Mouse (Mus musculus) heart, postnatal 25 days (tissue): ENCODE measurements around the gene Cd40lg. TPM values are rescaled to one million over a fixed set of nuclear protein-coding genes. Genes with fewer than 3 reads are reported as not detected.

ENCODE experiments used
- DNase-seq: peaks from one replicate; pipeline ENCODE4 v3.0.0; 2022; ENCODE audit warnings: low spot score
- intact Hi-C: fragments of 180-260 bp; cut with DNase I; formaldehyde crosslinking; loops from one replicate; pipeline ENCODE4 v1.15.1; 2025
- total RNA-seq, 2 experiments: library from RNA; stranded (reverse); gene quantifications; 2 replicates each; pipeline ENCODE4 v1.2.3; 2021

Cd40lg gene
- total RNA-seq, 2 experiments from 2014 or later = not detected

DNA sequence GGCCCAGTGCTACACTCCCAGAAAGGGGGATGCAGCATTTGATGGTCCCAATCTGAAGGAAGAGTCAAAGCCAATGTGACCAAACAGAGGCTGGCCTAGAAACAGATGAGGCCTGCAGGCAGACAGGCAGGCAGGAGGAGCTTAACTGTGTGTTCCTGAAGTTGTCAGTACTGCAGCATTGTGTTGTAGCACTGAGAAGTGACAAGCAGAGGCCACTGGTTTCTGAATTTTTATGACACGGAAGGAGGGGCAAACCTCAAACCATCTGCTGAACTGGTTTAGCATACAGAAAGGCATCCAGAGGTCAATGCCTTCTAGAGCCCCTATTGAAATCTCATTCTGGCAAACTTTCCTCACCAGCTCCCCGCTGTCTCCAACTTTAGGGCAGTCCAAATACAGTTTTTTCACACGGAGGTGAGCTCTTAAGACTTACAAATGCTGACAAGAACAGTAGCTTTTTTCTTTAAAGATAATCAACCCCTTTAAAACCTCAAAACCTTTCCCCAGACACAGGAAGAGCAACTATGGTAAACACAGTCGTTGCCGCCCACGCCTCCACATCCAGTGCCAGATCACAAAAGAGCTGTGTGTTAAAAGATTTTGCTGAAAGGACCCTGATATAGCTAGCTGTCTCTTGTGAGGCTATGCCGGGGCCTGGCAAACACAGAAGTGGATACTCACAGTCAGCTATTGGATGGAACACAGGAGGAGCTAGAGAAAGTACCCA is 41.5 kb downstream of the Cd40lg start:
- DNase-seq = no peak
- intact Hi-C loops = no loop called here

DNA sequence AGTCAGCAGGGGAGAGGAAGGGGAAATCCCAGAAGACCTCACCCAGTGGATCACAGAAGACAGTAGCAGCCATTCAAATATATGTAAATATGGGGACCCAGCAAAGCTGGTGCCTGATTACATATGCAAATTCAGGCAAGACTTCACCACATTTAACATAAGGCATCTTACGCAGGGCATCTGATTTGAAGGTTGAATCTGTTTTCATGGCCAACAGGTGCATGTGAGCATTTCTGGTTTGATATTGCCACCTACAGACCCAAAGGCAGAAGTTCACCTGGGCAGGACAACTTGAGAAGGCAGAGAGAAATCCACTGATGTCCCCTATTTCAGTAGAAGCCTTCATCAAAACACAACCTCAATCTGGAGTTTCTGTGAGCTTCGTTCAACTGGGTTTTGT is 48.8 kb downstream of the Cd40lg start:
- DNase-seq = no peak
- intact Hi-C loops = no loop called here

DNA sequence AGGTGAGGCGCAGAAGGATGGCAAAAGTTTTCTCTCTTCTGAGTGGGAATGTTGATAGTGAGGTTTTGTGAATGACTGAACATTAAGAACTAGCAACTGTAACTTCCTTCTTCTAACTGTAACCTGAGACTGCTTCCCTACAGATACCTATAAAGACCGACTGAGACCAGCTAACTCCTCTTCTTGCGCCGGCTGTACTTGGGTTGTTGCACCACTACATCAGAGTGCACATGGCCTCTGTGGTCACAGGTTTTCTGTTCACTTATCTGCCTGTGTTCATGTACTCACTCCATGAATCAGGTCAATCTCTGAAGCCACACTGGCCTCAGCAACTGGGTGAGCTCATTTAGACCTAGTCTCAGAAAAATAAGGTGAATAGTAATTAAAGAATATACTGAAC is 51.6 kb downstream of the Cd40lg start:
- no peak for DNase-seq
- intact Hi-C loops = no loop called here

Other genes starting within 250 kb of the Cd40lg start
- not detected for gene Brs3, start 169.1 kb upstream of the Cd40lg start, total RNA-seq
- gene Htatsf1, start 158.6 kb upstream of the Cd40lg start, total RNA-seq = 10 to 100 TPM; 50.1 to 53.9 TPM
- not detected for gene Vgll1, start 124.0 kb upstream of the Cd40lg start, total RNA-seq
- 10 to 100 TPM; 62.2 to 78.3 TPM for gene Arhgef6, start 126.6 kb downstream of the Cd40lg start, total RNA-seq
- 10 to 100 TPM; 24.7 to 27.1 TPM for gene Rbmx, start 180.9 kb downstream of the Cd40lg start, total RNA-seq
- not detected for gene Gm364, start 197.0 kb downstream of the Cd40lg start, total RNA-seq